Mouse (Mus musculus): ENCODE results near the gene Sel1l3. TPM values are rescaled to one million over a fixed set of nuclear protein-coding genes. Genes with fewer than 3 reads are reported as not detected.

The Sel1l3 gene
- total RNA-seq, 2 experiments from 2014 or later: 40.7 to 44.2 TPM

DNA sequence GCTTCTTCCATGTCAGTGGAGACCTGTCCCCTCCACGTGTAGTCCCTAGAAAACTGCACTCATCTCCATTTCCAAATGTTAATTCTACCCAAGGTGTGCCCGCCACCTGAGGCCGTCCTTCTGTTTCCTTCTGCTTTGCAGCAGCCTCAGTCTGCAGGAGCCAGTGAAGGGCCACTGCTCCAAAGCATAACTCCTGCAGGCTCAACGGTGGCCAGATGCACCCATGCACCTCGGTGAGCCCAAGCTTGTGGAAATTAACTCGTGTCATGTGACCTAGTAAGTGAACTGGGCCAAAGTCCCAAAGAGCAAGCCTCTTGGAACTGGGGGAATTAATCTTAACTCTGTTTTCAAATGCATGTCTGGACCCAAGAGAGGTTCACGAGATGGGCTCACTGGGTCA lies 40.8 kb downstream of the Sel1l3 start:
- DNase-seq: no peak

GRCm38 (mm10) chr5:53172256-53172636 lies 41.5 kb downstream of the Sel1l3 start:
- DNase-seq: no peak

- DNase-seq: no peak
Measured at GRCm38 (mm10) chr5:53171611-53172255, 42.0 kb downstream of the Sel1l3 start.

GRCm38 (mm10) chr5:53167564-53167963 lies 46.2 kb downstream of the Sel1l3 start:
- DNase-seq: no peak

GRCm38 (mm10) chr5:53165672-53166071 lies 48.1 kb downstream of the Sel1l3 start:
- DNase-seq: no peak

GRCm38 (mm10) chr5:53162436-53162835 lies 51.3 kb downstream of the Sel1l3 start:
- peak in 1 of 2 experiments; percentile 52 for DNase-seq

GRCm38 (mm10) chr5:53161506-53162186 lies 52.1 kb downstream of the Sel1l3 start:
- no peak for DNase-seq

GRCm38 (mm10) chr5:53160207-53160606 lies 53.5 kb downstream of the Sel1l3 start:
- no peak for DNase-seq

GRCm38 (mm10) chr5:53159631-53160030 lies 54.1 kb downstream of the Sel1l3 start:
- no peak for DNase-seq

- DNase-seq: no peak
Measured at GRCm38 (mm10) chr5:53159166-53159565, 54.6 kb downstream of the Sel1l3 start.

DNA sequence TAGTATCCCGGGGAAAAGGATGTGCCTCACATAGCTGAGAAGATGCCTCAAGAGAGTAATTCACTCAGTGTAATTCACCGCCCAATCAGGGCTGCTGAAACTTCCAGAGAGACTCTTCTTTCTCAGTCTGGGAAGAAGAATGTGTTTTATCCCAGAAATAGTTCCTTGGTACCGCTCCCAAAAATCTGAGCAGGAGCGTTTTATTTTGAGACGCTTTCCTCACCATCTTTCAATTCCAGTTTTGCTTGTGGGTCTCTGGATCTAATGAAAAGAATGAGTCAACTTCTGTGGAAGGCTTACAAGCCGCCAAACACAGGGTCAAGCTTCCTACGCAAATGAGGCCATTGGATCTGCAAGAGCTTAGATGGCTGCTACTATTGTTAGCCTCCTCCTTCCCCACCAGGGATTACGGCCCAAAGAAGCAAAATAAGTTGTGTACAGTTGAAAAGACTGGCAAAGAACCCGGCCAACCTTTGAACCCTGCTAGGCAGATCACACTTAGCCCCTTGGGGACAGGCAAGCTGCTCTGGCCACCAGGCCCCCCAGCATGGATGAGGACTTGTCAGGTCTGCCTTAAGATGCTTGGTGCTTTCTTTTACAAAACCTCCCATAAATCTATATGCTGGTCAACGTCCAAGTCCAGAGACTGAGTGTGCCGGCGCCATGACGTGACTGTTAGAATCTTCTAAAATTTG lies 57.6 kb downstream of the Sel1l3 start:
- DNase-seq: no peak

- DNase-seq: peak; percentile 66 to 76
Measured at GRCm38 (mm10) chr5:53154501-53154900, 59.2 kb downstream of the Sel1l3 start.

GRCm38 (mm10) chr5:53154078-53154477 lies 59.6 kb downstream of the Sel1l3 start:
- no peak for DNase-seq

DNA sequence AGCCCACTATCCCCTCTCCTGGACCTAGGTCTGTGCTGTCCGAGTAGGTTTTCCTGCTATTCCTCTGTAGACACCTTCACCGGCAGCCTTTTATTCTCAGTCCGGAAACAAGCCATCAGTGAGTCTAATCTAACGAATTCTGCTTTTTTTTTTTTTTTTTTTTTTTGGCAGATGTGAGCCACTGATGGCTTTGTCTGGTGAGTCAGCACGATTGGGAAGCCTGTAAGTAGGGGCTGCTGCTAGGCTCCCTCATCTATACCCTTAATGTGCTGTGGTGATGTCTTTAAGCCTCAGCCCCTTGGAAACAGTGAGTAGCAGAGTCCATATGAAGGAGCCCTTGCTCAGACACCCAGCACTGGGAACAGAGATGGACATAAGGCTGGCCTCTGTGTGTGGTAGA lies 60.6 kb downstream of the Sel1l3 start:
- DNase-seq: no peak

DNA sequence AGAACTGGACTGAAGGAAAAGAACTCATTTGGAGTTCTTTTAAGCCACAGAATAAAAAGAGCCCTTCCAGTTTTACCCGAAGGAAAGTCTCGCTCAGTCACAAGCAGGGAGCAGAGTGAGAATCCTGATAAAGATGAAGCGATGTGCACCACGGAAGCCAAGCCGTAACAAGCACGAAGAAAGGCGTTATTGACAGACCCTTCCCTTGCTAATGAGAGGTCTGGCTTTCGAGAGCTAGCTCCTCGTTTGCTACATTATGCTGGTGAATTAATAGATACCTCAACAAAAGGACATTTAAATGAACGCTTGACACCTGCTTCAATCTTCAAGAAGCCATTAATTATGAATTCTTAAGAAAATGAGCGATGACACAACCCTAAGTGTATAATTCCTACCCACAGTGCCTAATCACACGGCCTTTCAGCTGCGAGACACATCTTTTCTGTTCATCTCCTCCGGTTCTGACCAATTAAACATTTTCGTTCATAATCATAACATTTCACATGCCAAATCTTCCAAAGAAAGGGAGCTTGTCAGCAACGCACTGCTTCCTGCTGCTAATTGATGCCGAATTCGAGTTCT lies 62.3 kb downstream of the Sel1l3 start:
- DNase-seq: no peak

GRCm38 (mm10) chr5:53148960-53149685 lies 64.6 kb downstream of the Sel1l3 start:
- no peak for DNase-seq

DNA sequence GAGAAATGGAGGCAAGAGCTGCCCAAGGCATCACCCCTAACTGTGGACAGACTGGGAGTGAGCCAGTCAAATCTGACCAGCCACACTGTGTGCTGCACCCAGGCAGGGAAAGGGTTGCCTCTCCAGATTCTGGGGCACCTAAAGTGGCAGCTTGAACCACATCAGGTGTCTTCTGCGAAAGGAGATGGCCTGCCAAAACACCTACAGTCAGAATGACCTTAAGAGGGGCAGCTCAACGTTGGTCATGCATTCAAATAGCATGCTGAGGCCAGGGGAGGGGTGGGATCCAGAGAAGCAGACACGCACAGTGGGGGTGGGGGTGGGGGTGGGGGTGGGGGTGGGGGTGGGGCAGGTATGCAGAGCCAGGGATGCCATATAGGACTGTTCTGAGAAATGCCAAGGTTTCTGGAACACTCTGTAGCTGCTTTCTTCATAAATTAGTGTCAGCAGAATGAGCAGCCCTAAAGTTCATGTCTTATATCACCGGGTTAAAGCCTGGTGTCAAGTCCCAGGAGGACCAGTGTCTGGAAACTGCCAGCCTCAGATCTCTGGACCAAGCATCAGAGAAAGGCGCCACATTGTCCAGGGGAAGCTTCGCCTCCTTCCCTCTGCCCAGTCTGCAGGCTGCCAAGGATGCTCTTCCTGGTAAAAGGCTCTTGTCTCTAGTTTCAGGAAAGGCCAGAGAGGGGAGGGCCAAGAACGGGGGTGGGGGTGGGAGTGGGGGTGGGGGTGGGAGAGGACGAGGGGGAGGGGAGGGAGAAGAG lies 65.4 kb downstream of the Sel1l3 start:
- DNase-seq: no peak

- no peak for DNase-seq
Measured at GRCm38 (mm10) chr5:53147418-53147817, 66.3 kb downstream of the Sel1l3 start.

DNA sequence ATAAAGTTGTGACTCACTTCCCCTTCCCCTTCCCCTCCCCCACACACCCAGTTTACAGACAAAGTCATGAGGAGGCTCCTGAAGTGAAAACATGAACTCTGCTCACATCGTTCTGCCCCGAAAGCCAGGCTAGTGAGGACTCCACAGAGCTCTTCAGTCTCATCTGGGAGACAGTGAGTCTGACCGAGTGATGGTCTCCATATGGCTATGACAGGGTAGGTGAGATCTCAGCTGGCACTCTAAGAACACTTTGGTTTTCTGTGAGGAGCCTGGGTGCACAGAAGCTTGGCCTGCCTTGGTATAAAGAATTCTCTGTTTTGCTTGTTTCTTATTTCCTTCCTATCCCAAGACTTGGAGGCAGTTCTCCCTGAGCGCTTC lies 67.1 kb downstream of the Sel1l3 start:
- no peak for DNase-seq

- DNase-seq: no peak
Measured at GRCm38 (mm10) chr5:53146049-53146683, 67.6 kb downstream of the Sel1l3 start.

DNA sequence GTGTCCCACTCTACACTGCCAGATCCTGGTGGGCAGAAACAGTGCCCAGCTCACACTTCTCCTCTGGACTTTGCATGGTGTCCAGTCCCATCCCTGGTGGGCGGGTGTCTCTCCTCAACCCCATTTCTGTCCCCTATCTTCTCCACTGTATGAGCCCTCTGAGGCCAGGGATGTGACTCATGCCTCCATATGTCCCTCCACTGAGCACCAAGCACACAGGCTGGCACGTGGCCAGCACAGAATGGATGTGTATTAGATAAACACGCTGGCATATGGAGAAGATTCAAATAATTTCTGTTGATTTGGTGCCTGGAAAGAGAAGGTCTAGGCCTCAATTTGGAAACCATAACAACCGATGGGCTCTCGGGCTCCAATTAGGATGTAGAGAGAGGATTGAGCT lies 71.1 kb downstream of the Sel1l3 start:
- DNase-seq: peak; percentile 62 to 63

Measured in layer of hippocampus, postnatal 36 days (tissue).